Mouse (Mus musculus): ENCODE data around the gene Cmklr1. TPM values are rescaled to one million over a fixed set of nuclear protein-coding genes. Genes with fewer than 3 reads are reported as not detected.

Cmklr1 gene
- polyA plus RNA-seq, 1 experiment, result 4.0 TPM

DNA sequence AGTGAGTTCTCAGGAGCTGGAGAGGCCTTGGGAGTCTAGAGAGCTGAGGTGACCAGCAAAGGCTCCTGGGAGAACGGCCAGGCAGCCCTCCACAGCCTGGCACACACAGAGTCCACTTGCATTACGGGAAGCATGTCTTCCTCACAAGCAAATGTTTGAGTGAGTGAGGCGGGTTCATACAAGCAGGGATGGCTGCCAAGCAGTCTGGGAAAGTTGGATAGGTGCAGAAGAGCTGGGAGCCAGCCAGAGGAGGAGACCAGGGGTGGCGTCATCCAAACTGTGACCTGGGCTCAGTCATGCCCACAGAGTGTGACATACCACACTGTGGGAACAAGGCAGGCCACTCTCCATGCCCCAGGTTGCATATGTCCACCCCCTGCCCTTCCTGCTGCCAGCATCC is 25.2 kb downstream of the Cmklr1 start:
- no peak for DNase-seq (ENCODE audit: extremely low spot score in 1 of 2, low spot score in 1 of 2)

DNA sequence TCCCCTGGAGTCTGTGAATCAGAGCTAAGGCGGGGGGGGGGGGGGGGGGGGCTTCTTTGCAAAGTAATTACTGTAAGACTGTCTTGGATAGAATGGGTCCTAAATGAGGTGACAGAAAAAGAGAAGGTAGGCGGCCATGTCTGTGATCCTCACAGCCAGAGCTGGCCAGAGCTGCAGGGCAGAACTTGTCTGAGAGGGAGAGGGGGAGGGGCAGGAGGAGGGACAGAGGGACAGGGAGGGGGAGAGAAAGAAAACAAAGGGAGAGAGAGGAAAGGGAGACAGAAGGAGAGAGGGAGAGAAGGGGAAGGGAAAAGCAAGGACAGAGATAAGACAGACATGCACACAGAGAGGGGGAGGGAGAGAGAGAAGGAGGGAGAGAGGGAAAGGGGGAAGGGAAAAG is 27.2 kb downstream of the Cmklr1 start:
- DNase-seq (ENCODE audit: extremely low spot score in 1 of 2, low spot score in 1 of 2), result no peak

DNA sequence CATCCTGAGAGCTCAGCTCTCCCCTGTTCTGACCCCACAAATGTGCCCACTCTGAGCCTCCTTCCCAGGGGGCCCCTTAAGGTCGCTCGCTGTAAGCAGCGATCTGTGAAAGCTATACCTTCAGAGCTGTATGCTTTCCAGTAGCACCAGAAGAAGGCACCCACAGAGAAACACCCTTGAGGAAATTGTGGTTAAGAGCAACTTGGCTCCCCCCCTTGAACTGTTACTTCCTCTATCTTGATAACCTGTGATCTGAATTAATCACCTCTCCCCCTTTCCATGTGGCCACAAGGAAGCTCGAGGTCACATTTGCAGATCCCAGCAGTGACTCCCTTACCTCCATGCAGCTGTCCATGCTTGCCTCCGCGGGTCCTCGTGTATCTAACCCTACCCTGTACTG is 29.2 kb downstream of the Cmklr1 start:
- DNase-seq (ENCODE audit: extremely low spot score in 1 of 2, low spot score in 1 of 2), result no peak

GRCm38 (mm10) chr5:113620130-113620716 is 30.0 kb downstream of the Cmklr1 start:
- DNase-seq (ENCODE audit: extremely low spot score in 1 of 2, low spot score in 1 of 2), result no peak

DNA sequence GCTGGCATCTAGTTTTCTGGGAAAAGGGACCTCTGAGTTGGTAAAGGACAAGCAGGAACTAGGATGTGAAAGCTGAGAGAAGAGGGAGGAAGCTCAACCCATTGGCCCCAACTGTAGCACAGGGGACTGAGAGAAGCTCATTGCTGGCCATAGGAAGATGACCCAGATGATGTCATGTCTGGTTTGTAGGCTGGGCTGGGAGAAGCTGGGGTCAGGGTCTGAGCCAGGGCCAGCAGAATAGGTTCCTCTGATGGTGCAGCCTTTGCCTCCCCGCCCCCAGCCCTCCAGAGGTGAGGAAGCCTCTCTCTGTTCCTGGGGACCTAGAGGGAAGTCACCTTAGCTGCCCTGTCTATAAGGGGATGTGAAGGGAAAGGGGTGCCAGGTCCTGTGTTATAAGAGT is 31.1 kb downstream of the Cmklr1 start:
- no peak for DNase-seq (ENCODE audit: extremely low spot score in 1 of 2, low spot score in 1 of 2)

GRCm38 (mm10) chr5:113618716-113619115 is 31.5 kb downstream of the Cmklr1 start:
- DNase-seq (ENCODE audit: extremely low spot score in 1 of 2, low spot score in 1 of 2), result no peak

GRCm38 (mm10) chr5:113611771-113612233 is 38.4 kb downstream of the Cmklr1 start:
- no peak for DNase-seq (ENCODE audit: extremely low spot score in 1 of 2, low spot score in 1 of 2)

GRCm38 (mm10) chr5:113611131-113611530 is 39.1 kb downstream of the Cmklr1 start:
- no peak for DNase-seq (ENCODE audit: extremely low spot score in 1 of 2, low spot score in 1 of 2)

DNA sequence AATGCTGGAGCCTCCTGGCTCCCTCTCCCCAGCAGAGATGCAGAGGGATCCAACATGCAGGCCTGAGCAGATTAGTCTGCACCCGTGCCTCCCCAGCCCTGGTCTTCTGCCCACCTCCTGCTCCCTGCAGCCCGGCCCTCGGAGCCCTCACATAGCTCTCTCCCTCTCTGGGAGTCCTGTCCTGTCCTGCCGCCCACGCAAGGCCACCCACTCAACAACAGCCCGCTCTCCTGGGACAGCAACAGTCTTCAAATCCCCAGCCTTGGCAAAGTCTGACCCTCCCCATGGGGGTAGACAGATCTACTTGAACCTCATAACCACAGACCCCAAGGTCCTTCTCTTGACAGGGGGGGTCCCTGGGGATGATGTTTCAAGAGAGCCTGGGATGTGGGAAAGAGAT is 39.7 kb downstream of the Cmklr1 start:
- no peak for DNase-seq (ENCODE audit: extremely low spot score in 1 of 2, low spot score in 1 of 2)

- DNase-seq (ENCODE audit: extremely low spot score in 1 of 2, low spot score in 1 of 2), result no peak
These were observed 40.3 kb downstream of the Cmklr1 start for GRCm38 (mm10) chr5:113609891-113610290.

DNA sequence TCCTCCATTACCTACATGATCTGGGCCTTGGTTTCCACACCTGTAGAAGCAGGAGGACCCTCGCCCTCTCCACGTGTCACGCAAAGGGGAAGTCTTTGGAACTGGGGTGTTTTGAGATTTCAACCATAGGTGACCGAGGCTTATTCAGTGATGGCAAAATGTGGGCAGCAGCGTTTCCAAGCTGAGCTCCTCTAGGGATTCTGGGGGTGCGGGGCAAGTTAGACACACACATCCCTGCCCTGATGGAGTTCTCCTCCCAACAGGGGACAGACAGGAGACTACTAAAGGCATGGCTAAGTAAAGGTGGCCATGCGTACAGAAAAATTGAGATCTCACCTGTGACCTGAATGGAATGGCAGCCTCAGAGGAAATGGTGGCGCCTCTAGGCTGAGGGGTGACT is 41.7 kb downstream of the Cmklr1 start:
- no peak for DNase-seq (ENCODE audit: extremely low spot score in 1 of 2, low spot score in 1 of 2)

DNA sequence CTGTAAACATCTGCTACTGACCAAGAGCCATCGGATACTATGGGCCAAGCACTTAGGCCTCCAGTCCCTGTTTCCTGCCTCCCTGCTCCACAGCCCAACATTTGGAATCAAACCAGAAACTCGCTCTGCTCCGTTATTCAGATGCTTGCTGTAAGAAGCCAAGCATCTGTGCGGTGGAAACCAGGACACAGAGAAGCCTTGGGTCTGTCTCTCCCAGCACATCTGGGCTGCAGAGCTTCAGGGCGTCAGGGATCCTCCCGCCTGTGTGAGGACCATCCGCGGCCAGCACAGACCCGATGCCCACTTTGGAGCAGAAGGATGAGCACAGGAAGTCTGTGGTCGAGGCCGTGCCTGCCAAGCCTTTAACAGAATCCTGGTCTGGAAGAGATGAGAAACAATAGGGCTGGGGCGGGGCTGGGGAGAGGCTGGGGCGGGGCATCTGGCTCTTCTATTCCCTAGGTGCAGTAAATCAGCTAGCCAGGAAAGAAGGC is 42.2 kb downstream of the Cmklr1 start:
- no peak for DNase-seq (ENCODE audit: extremely low spot score in 1 of 2, low spot score in 1 of 2)

DNA sequence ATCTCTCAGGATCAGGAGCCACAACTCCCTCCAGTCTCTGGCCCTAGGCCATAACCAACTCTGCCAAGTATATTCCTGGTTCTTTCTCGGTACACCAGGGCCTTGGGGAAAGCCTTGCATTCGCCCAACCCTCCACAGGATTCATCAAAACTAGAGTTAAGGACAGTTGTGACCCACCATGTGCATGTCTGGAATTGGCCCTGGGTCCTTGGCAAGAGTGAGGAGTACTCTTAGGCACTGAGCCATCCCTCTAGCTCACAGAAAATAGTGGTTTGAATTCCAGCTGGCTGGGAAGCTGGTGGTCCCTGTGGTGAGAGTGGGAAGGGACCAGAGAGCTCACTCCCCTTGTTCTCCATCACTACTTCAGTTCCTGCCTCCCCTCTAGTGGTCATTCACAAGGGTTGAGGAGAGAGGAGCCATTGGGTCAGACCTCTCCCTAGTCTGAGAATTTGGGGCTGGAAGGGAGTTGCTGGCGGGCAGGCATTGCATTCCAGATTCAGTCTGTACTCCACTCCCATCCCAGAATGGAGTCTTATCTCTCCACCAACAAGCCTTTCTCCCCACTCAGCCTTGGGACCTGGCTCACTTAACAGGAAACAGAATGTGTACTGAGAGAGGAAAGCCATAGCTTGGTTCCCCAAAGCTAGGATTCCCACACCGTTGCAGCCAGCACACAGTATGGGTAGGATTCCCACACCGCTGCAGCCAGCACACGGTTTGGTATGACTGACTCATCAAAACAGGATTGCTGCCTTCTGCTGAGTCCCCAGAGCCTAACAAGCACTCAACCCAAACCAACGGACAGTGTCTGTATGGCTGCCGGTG is 43.1 kb downstream of the Cmklr1 start:
- DNase-seq (ENCODE audit: extremely low spot score in 1 of 2, low spot score in 1 of 2), result no peak

DNA sequence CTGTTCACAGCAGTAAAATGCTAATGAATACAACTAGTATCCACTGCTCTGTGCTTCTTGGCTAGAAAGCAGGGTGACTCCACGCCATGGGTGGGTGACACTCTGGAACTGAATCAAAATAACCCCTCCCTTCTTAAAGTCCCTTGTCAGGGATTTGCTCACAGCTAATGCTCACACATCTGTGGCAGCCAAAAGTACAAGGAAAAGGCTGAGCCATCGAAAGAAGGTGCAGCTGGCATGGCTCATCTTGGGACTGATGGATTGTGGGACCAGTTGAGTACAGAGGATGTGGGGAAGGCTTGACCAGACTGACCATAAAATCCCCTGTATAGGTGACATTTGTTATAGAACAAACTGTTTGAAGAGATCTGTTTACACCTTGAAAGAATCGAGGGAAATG is 44.1 kb downstream of the Cmklr1 start:
- DNase-seq (ENCODE audit: extremely low spot score in 1 of 2, low spot score in 1 of 2), result no peak

DNA sequence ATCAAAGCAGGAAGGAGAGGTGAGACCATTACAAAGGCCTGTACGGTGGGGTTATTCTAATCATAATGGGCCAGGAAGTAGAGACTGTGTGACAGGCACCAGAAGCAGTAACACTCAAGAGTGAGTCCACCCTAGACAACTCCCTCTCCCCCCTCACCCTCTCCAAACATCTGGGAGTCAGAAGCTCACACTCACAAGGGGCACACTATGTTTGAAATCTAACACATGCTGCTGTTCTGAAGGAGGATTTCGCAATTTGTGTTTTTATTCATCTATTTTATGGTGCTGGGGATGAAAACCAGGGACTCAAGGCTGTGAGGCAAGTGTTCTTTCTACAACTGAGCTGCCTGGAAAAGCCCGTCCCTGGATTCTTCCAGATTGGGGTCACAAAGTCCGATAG is 45.5 kb downstream of the Cmklr1 start:
- DNase-seq (ENCODE audit: extremely low spot score in 1 of 2, low spot score in 1 of 2), result no peak

GRCm38 (mm10) chr5:113603471-113603870 is 46.8 kb downstream of the Cmklr1 start:
- no peak for DNase-seq (ENCODE audit: extremely low spot score in 1 of 2, low spot score in 1 of 2)

DNA sequence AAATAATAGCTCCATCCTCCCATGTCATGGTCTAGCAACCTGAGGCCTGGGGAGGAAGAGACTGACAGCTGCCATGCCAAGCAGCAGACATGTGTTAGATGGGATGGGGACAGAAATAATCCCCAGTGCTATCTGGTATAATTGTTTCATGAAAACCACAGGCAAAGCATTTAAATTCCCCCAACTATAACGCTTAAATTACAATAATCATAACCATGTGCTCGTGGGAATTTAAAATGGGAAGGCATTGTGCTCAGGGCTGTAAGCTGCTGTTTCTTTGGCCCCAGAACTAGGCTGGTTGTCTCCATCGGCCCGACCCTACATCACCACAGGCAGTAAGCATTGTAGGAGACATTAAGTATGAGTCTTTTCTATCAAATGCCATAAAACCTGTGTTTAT is 49.4 kb downstream of the Cmklr1 start:
- no peak for DNase-seq (ENCODE audit: extremely low spot score in 1 of 2, low spot score in 1 of 2)

DNA sequence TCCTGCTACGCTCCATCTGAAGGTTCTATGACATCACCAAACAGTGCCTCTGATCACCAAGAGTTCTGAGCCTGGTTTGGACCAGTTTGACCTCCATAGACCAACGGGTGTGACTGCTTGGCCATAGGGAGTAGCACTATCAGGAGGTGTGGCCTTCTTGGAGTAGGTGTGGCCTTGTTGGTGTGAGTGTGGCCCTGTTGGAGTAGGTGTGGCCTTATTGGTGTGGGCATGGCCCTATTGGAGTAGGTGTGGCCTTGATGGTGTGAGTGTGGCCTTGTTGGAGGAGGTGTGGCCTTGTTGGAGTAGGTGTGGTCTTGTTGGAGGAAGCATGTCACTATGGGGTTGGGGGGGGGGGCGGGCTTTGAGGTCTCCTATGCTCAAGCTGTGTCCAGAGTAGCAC is 50.0 kb downstream of the Cmklr1 start:
- no peak for DNase-seq (ENCODE audit: extremely low spot score in 1 of 2, low spot score in 1 of 2)

- DNase-seq (ENCODE audit: extremely low spot score in 1 of 2, low spot score in 1 of 2), result no peak
These were observed 53.4 kb downstream of the Cmklr1 start for GRCm38 (mm10) chr5:113596780-113597353.

GRCm38 (mm10) chr5:113596252-113596651 is 54.0 kb downstream of the Cmklr1 start:
- DNase-seq (ENCODE audit: extremely low spot score in 1 of 2, low spot score in 1 of 2), result no peak

DNA sequence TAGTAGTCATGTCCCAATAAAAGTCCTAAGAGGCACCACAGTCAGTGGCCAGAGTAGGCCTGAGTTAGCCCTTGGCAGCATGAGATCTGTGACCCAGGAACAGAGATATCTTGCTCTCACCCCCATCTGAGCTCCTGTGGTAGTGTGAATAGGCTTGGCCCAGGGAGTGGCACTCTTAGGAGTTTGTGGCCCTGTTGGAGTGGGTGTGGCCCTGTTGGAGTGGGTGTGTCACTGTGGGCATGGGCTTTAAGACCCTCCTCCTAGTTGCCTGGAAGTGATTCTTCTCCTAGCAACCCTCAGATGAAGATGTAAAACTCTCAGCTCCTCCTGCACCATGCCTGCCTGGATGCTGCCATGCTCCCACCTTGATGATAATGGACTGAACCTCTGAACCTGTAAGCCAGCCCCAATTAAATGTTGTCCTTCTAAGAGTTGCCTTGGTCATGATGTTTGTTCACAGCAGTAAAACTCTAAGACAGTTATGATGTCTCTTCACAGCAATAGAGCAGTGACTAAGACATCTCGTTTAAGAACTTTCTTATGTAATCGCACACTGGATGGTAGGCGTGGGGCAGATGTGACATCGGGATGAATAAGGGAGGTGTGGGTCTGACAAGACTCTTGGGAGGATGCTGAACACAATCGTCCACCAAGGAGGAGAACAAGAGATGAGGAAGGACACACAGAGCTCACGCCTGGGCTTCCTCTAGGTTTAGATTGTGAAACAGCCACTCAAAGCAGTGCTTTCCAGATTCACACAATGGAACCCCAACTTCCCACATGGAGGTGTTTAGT is 56.1 kb downstream of the Cmklr1 start:
- DNase-seq (ENCODE audit: extremely low spot score in 1 of 2, low spot score in 1 of 2), result peak; percentile 70 to 80
